Mouse (Mus musculus) small intestine, adult 2 months (tissue): ENCODE measurements around the gene Cfap221.

Experiments used
- CTCF ChIP-seq: fragments of 200-500 bp; IDR thresholded peaks from 2 replicates; pipeline ENCODE4 v1.5.1; 2012; ENCODE audit warnings: low read depth, mild to moderate bottlenecking, control low read depth, inconsistent platforms, low read length, moderate library complexity, mixed read lengths; ENCODE audit not compliant: insufficient replicate concordance, insufficient read length; ENCODE audit errors: extremely low read depth
- POLR2A ChIP-seq: fragments of 200-500 bp; IDR thresholded peaks from 2 replicates; pipeline ENCODE4 v1.6.1; 2012; ENCODE audit warnings: low read depth, mild to moderate bottlenecking, control low read depth, inconsistent platforms, low read length, moderate library complexity

DNA sequence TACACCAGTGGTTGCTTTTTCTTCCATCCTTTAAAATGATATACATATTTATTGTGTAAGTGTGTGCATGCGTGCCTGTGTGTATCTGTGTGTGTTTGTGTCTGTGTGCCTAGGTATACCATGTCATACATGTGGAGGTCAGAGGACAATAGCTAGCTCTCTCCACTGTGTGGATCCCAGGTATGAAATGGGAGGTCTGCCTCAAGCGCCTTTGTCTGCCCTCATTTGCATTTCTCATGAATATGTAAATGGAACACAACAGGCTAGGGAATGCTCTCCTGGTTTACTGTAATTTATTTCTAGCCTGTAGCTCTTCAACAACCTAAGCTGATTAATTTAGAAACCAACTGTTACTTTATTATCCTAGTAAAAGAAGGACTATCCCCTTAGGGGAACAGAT is 42.4 kb downstream of the Cfap221 start:
- TF ChIP-seq POLR2A = no peak
- TF ChIP-seq CTCF = no peak
